Mouse (Mus musculus) MEL (cell line): ENCODE data around the gene Uox.

Source experiments
- CTCF ChIP-seq, 3 experiments: IDR thresholded peaks in 2 of 3; conservative IDR thresholded peaks in 1 of 3; 2 replicates each; pipeline ENCODE4 v1.5.1; 2011 to 2012; ENCODE audit warnings: low read length in 3 of 3, low read depth in 2 of 3, mild to moderate bottlenecking in 2 of 3, improper control_type of control experiment in 1 of 3, inconsistent platforms in 1 of 3, mixed read lengths in 1 of 3, moderate library complexity in 1 of 3; ENCODE audit not compliant: control insufficient read depth in 1 of 3, insufficient read depth in 1 of 3, poor library complexity in 1 of 3, severe bottlenecking in 1 of 3
- POLR2A ChIP-seq, 2 experiments: IDR thresholded peaks; 2 replicates each; pipeline ENCODE4 v1.6.1; 2011 to 2012; ENCODE audit warnings: low read length in 2 of 2, mild to moderate bottlenecking in 2 of 2, control low read depth in 1 of 2, improper control_type of control experiment in 1 of 2, low read depth in 1 of 2, moderate library complexity in 1 of 2; ENCODE audit not compliant: control insufficient read depth in 1 of 2, insufficient read depth in 1 of 2, poor library complexity in 1 of 2

DNA sequence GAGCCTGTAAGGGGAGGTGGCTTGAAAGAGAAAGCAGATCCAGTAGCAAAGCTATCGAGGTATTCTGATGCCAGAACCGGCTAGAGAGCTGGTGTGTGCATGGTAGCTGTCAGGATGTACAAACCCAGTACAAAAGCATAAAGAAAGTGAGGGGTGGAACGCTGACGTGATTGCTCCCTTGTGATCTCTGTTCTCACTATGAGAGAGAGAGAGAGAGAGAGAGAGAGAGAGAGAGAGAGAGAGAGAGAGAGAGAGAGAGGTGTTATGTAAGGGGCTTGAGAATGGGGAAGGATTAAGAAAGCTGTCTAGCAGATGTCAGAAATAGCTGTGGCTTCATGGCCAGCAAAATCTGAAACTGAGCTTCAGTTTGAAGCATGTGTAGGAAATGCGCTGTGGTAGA, 13.7 kb downstream of the Uox start:
- TF ChIP-seq POLR2A (IDR thresholded peaks at IDR 0.05; ENCODE audit: control insufficient read depth in 1 of 2, insufficient read depth in 1 of 2, low read depth in 1 of 2, low read length in 2 of 2, poor library complexity in 1 of 2) (no peak), CTCF (IDR thresholded peaks at IDR 0.05 in 2 of 3, conservative IDR thresholded peaks at IDR 0.05 in 1 of 3; ENCODE audit: control insufficient read depth in 1 of 3, insufficient read depth in 1 of 3, low read depth in 2 of 3, low read length in 3 of 3, poor library complexity in 1 of 3, severe bottlenecking in 1 of 3) (no peak)
